16 mouse cellular contexts compared by ENCODE assay signal in the genomic region with DNA sequence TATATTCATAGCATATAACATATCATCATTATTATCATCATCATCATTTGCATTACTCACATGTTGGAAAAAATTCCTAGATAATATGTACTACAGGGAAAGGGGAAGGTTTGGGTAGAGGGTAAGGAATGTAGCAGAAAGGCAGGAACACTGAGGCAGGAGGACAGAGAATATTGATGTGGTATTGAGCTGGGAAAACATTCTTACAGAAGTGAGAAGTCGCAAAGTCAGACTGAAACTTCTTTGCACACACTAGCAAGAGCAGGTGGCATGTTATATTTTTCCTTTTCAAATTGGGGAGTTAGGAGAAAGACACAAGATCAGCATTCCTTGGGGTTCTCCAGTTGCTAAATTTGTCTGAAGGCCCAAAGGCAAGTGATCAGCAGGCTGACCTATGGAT.
"Had no signal": no experiment of that assay in that cellular context is flagged by ENCODE, and none has a peak within 500 bp of the region (broad histone marks: within the 10 kb centered on the region; RNA-seq: fewer than 3 reads in every experiment).

No protein-coding gene starts in this region.

- H3K9me3 ChIP-seq: neural tube, embryonic 13.5 days; neural tube, embryonic 15.5 days; stomach, embryonic 15.5 days had no signal

- H3K36me3 ChIP-seq: neural tube, embryonic 13.5 days; neural tube, embryonic 15.5 days; stomach, embryonic 15.5 days had no signal

- H3K27ac ChIP-seq: neural tube, embryonic 13.5 days; neural tube, embryonic 15.5 days; stomach, embryonic 15.5 days; stomach, postnatal 0 days had no signal

- H3K4me3 ChIP-seq: neural tube, embryonic 13.5 days; neural tube, embryonic 15.5 days; stomach, embryonic 15.5 days had no signal

- DNase-seq: retina, postnatal 1 day; right cerebral cortex, adult 18-20 months; right cerebral cortex, postnatal 14 days; right cerebral cortex, postnatal 25 days; right cerebral cortex, postnatal 4 days; spleen, adult 18-20 months; thymus, adult 18-20 months; thymus, adult 2 months; thymus, postnatal 14 days; thymus, postnatal 25 days; thymus, postnatal 36 days; thymus, postnatal 4 days had no signal

- H3K4me2 ChIP-seq: neural tube, embryonic 13.5 days; neural tube, embryonic 15.5 days; stomach, embryonic 15.5 days had no signal

- H3K4me1 ChIP-seq: neural tube, embryonic 13.5 days; neural tube, embryonic 15.5 days; stomach, embryonic 15.5 days had no signal

- H3K27me3 ChIP-seq: neural tube, embryonic 13.5 days; neural tube, embryonic 15.5 days; stomach, embryonic 15.5 days had no signal

- H3K9ac ChIP-seq: neural tube, embryonic 13.5 days; neural tube, embryonic 15.5 days; stomach, embryonic 15.5 days had no signal
